8 mouse cellular contexts compared by ENCODE assay signal in the genomic region with DNA sequence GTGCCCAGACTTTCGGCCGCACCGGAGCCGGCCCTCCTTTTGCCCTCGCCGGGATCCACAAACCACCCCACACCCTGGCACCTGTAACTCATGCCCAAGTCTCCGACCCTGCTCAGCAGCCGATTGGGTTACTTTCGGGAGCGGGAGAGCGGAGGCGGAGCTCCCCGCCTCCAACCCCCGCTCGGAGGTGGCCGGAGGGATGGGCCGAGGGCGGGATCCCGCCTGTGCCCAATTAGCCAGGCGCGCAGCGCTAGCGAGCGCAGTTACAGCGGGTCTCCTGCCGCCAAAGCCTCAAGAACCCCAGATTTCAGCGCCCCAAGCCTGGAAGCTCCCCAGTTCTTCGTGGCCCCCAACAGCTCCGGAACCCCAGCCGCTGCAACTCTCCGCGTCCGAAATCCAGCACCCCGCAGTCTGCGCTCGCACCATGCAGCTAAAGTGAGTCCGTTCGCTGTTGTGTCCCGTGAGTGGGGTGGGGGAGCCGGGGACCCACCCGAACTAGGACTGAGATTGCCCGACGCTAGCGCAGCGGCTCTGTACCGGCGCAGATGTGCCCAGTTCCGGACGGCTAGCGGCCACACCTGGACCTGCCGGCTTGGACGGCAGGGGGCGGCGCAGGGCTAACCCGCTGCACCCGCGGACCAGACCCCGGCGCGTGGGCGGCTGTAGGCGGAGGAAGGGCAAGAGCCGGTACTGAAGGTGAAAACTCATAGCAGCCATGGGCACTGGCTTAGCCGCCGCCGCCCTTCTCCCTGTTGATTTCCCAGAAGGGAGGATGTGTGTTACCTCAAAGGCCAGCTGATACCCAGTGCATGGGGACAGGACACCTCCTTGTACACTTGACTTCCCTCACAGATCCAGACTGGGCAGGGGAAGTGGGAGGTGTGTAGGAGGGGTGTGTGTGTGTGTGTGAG. TPM values are rescaled to one million over a fixed set of nuclear protein-coding genes. Genes with fewer than 3 reads are reported as not detected.
DNase-seq lines count a peak whose midpoint lies in the region; ATAC-seq lines count a peak whose summit lies in the region.

A gene (plus strand): TSS at position 202 of the 911 bp plus-strand sequence.

- H3K4me2 ChIP-seq in hindbrain, embryonic 13.5 days, result peak within 1 kb of the TSS; percentile 99

- peak; percentile 48 for DNase-seq in NIH3T3 (ENCODE audit: low read depth)
- peak; percentile 27 for DNase-seq in cerebellum, adult 9-10 months
- peak; percentile 75 for DNase-seq in gastrocnemius, adult 18-20 months (ENCODE audit: low spot score)
- DNase-seq in layer of hippocampus, postnatal 14 days (ENCODE audit: low spot score in 2 of 2), result peak; percentile 38 to 50
- DNase-seq in lung, postnatal 25 days (ENCODE audit: low spot score), result peak; percentile 82
- DNase-seq in ovary, postnatal 14 days (ENCODE audit: low spot score), result peak; percentile 70
- DNase-seq in thymus, postnatal 36 days, result peak; percentile 72 to 73

- peak within 1 kb of the TSS; percentile 71 for H3K9ac ChIP-seq in hindbrain, embryonic 13.5 days

- peak; percentile 83 for ATAC-seq in hindbrain, embryonic 13.5 days (ENCODE audit: low FRiP score)

- WGBS in hindbrain, embryonic 13.5 days, result under 1% methylated on average over 65 of the region's 66 CpGs

- H3K27me3 ChIP-seq in hindbrain, embryonic 13.5 days, result peaks cover 36% of the 10 kb centered on the region

- H3K4me1 ChIP-seq in hindbrain, embryonic 13.5 days (replicated peaks), result peaks cover 15% of the 10 kb centered on the region

- H3K9me3 ChIP-seq in hindbrain, embryonic 13.5 days, result no peaks in the 10 kb centered on the region

- no peaks in the 10 kb centered on the region for H3K36me3 ChIP-seq in hindbrain, embryonic 13.5 days

- H3K27ac ChIP-seq in hindbrain, embryonic 13.5 days, result no peak within 1 kb of the TSS

- peak within 1 kb of the TSS; percentile 60 for H3K4me3 ChIP-seq in hindbrain, embryonic 13.5 days

RNA-seq across cellular contexts. Expression of the gene that starts here (rescaled TPM):
- total RNA-seq in gastrocnemius, adult 18-20 months (2021), result 1 to 10 TPM; 1.3 to 1.5 TPM
- 0.56 and 0.61 TPM in 2 replicates for polyA plus RNA-seq in hindbrain, embryonic 13.5 days (2015; fragmentation: Nextera tagmentation; extraction: Ambion mirVana)
- total RNA-seq in layer of hippocampus, postnatal 14 days (2021), result 1 to 10 TPM; 4.5 to 5.7 TPM

Comparison
In these comparisons a context has a peak if more than half of its experiments do, and no peak if none do; other contexts are left out.
1. Peak in ATAC-seq, H3K4me3 ChIP-seq, H3K9ac ChIP-seq and H3K4me2 ChIP-seq in hindbrain, embryonic 13.5 days; RNA of the gene not detected or under 1 TPM.
2. DNase-seq: peak in every context shown above with its lines; median percentile 82 in lung, postnatal 25 days; 75 in gastrocnemius, adult 18-20 months; 72 in thymus, postnatal 36 days; 70 in ovary, postnatal 14 days; 48 in NIH3T3; 44 in layer of hippocampus, postnatal 14 days; 27 in cerebellum, adult 9-10 months.